Comparison of ENCODE assay signal across 8 mouse cellular contexts in the genomic region with DNA sequence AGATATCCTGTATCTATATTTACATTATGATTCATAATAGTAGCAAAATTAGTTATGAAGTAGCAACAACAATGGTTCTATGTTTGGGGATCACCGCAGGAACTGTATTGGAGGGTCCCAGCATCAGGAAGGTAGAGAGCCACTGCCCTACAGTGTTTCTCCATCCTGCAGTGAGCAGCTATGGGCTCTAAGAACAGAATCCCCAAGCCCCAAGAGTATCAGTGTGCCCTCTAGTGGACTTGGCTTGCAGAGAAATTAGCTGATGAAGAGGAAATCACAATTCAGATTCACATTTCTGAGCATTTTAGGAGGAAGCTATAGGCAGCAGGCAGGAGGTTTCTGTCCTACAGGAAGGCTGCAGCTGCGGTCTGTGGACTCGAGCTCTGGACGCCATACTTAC.
DNase-seq lines count a peak whose midpoint lies in the region; ATAC-seq and TF ChIP-seq lines count a peak whose summit lies in the region.

No protein-coding gene starts in this region.

- intact Hi-C loops in heart, postnatal 10 days (cut with DNase I) = loop anchor here (2.0 kb wide), 1 partner anchor 71 kb away; no protein-coding TSS in a partner anchor

- no peaks in the 10 kb centered on the region for H3K4me1 ChIP-seq in heart, embryonic 12.5 days (replicated peaks)
- H3K4me1 ChIP-seq in spleen, adult 2 months (ENCODE audit: control insufficient read depth, insufficient read depth, insufficient read length) = peaks cover 28% of the 10 kb centered on the region
- no peaks in the 10 kb centered on the region for H3K4me1 ChIP-seq in embryonic facial prominence, embryonic 11.5 days (ENCODE audit: control insufficient read depth, insufficient read depth, low read length)
- H3K4me1 ChIP-seq in neural tube, embryonic 15.5 days = no peaks in the 10 kb centered on the region

- DNase-seq in heart, postnatal 10 days = peak; percentile 47 to 60
- DNase-seq in spleen, adult 2 months (ENCODE audit: low read depth in 1 of 2, low spot score in 2 of 2) = peak; percentile 33 to 47
- no peak for DNase-seq in spleen, adult 12 weeks (ENCODE audit: low spot score)
- DNase-seq in embryonic facial prominence, embryonic 11.5 days (ENCODE audit: low spot score) = peak; percentile 77
- no peak for DNase-seq in cerebellum, postnatal 36 days

- H3K4me2 ChIP-seq in heart, embryonic 12.5 days = no peak overlapping the region
- H3K4me2 ChIP-seq in embryonic facial prominence, embryonic 11.5 days (ENCODE audit: low read depth, low read length) = no peak overlapping the region
- no peak overlapping the region for H3K4me2 ChIP-seq in neural tube, embryonic 15.5 days

- H3K4me3 ChIP-seq in heart, embryonic 12.5 days = no peak overlapping the region
- no peak overlapping the region for H3K4me3 ChIP-seq in spleen, adult 2 months (ENCODE audit: extremely low read depth, insufficient read depth, insufficient read length)
- no peak overlapping the region for H3K4me3 ChIP-seq in embryonic facial prominence, embryonic 11.5 days (ENCODE audit: low read depth, low read length)
- no peak overlapping the region for H3K4me3 ChIP-seq in neural tube, embryonic 15.5 days (replicated peaks)

- no peak overlapping the region for H3K27ac ChIP-seq in heart, embryonic 12.5 days (ENCODE audit: poor library complexity, severe bottlenecking)
- no peak overlapping the region for H3K27ac ChIP-seq in spleen, adult 2 months (ENCODE audit: insufficient read depth, low read length)
- H3K27ac ChIP-seq in embryonic facial prominence, embryonic 11.5 days (replicated peaks; ENCODE audit: low read depth, low read length) = no peak overlapping the region
- no peak overlapping the region for H3K27ac ChIP-seq in neural tube, embryonic 15.5 days (replicated peaks)

- no peaks in the 10 kb centered on the region for H3K27me3 ChIP-seq in heart, embryonic 12.5 days (replicated peaks)
- no peaks in the 10 kb centered on the region for H3K27me3 ChIP-seq in spleen, adult 2 months (ENCODE audit: control insufficient read depth, insufficient read depth, low read length)
- H3K27me3 ChIP-seq in embryonic facial prominence, embryonic 11.5 days (ENCODE audit: control insufficient read depth, insufficient read depth, low read length) = no peaks in the 10 kb centered on the region
- no peaks in the 10 kb centered on the region for H3K27me3 ChIP-seq in neural tube, embryonic 15.5 days (replicated peaks)

- H3K36me3 ChIP-seq in heart, embryonic 12.5 days = peaks cover 91% of the 10 kb centered on the region
- H3K36me3 ChIP-seq in spleen, adult 2 months (ENCODE audit: control insufficient read depth, insufficient read depth, low read length) = no peaks in the 10 kb centered on the region
- peaks cover 9% of the 10 kb centered on the region for H3K36me3 ChIP-seq in embryonic facial prominence, embryonic 11.5 days (replicated peaks; ENCODE audit: control insufficient read depth, insufficient read depth, low read depth, low read length)
- peaks cover 74% of the 10 kb centered on the region for H3K36me3 ChIP-seq in neural tube, embryonic 15.5 days

- no peaks in the 10 kb centered on the region for H3K9me3 ChIP-seq in heart, embryonic 12.5 days (replicated peaks)
- H3K9me3 ChIP-seq in embryonic facial prominence, embryonic 11.5 days (replicated peaks; ENCODE audit: control insufficient read depth, low read length) = no peaks in the 10 kb centered on the region
- H3K9me3 ChIP-seq in neural tube, embryonic 15.5 days (replicated peaks) = no peaks in the 10 kb centered on the region

- WGBS in heart, embryonic 12.5 days = 86% methylated on average over 4 of the region's 4 CpGs
- WGBS in spleen, adult 2 months = 69% methylated on average over 4 of the region's 4 CpGs
- WGBS in embryonic facial prominence, embryonic 11.5 days = 81% methylated on average over 4 of the region's 4 CpGs
- 93% methylated on average over 4 of the region's 4 CpGs for WGBS in neural tube, embryonic 15.5 days

- ATAC-seq in heart, embryonic 12.5 days (ENCODE audit: insufficient number of reproducible peaks, low FRiP score) = no peak
- no peak for ATAC-seq in embryonic facial prominence, embryonic 11.5 days (replicated peaks; ENCODE audit: insufficient number of reproducible peaks, low FRiP score, low TSS enrichment, low read depth)
- 0 out of 2 replicates have a peak, but pooled peaks have one; percentile 12 for ATAC-seq in megakaryocyte, adult 5-6 weeks (ENCODE audit: poor library complexity, severe bottlenecking)
- ATAC-seq in neural tube, embryonic 15.5 days (ENCODE audit: low FRiP score) = no peak; the same call in 1 of the 2 replicates

- peak; percentile 13; the same call in 1 of the 2 replicates for TF ChIP-seq CTCF in spleen, adult 2 months (IDR thresholded peaks at IDR 0.05; ENCODE audit: extremely low read depth, insufficient read depth, insufficient read length, insufficient replicate concordance)

- H3K9ac ChIP-seq in heart, embryonic 12.5 days = no peak overlapping the region
- no peak overlapping the region for H3K9ac ChIP-seq in embryonic facial prominence, embryonic 11.5 days (replicated peaks; ENCODE audit: low read length)
- H3K9ac ChIP-seq in neural tube, embryonic 15.5 days (replicated peaks) = no peak overlapping the region

- no peak for TF ChIP-seq POLR2A in spleen, adult 2 months (IDR thresholded peaks at IDR 0.05; ENCODE audit: low read depth, low read length)

Comparison
In these comparisons a context has a peak if more than half of its experiments do, and no peak if none do; other contexts are left out.
1. DNase-seq: peak in heart, postnatal 10 days (2 of 2), spleen, adult 2 months (2 of 2) and embryonic facial prominence, embryonic 11.5 days (single experiment); none in spleen, adult 12 weeks (single experiment) and cerebellum, postnatal 36 days (0 of 2).